Mouse (Mus musculus): ENCODE results near the gene Svs6.
"Not testable (repeated sequence)": the region's sequence is repeated elsewhere in the genome, so short reads cannot be mapped to it uniquely, and the experiment has no call there.

The Svs6 gene

DNA sequence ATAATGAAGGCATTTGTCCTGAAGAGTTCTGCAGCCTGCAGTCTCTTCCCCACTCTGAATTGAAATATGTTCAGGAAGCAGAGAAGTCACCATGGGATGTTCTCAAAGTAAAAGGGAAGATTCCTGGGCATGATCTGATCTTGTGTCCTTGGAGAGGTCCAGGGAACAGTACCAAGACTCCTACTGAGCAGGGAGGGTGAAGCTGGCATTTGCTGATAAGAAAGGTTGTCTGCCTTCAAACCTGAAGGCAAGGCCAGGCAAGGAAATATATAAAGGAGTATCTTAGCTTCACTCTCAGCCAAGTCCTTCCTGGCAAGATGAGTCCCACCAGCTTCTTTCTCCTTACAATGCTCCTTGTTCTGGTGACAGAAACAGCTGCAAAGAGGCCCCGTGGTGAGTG, at the start of gene Svs6:
Gene Svs6 (plus strand): TSS at position 301 of the 400 bp plus-strand sequence.
- CTCF ChIA-PET: not testable (repeated sequence)

DNA sequence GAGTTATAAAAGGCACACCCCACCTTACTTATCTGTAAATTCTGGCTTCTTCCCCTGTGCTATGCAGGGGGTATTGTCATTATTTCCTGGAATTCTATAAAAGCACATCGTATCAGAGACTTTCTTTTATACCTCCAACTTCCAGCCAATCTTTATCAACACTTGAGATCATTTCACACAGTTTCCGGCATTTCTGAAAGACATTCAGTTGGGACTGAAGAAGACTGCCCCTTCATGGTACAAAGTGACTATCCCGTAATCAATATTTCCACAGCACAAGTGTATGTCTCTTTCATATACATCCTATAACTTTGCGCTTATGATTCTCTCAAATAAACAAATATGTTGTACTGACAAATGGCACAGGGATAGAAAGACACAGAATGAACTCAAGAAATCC, 38.2 kb upstream of the Svs6 start, which contains the start of gene Svs4:
Gene Svs4 (minus strand): TSS at position 101 of the 400 bp plus-strand sequence.
- CTCF ChIA-PET: no interaction called here

DNA sequence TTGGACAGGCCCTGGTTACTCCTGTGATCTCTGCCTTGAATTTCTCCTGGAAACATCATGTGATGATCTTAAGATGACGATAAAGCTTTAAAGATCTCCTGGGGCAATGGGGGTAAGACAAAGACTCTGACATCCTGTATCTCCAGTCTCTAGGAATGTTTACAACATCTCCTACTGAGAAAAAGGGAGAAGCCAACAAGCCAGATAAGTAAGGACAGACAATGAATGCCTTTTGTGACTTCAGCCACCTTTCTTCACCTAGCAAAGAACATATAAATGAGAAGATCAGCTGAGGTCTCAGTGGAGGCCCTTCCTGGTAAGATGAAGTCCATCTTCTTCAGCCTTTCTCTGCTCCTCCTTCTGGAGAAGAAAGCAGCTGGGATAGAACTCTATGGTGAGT, 27.6 kb upstream of the Svs6 start, which contains the start of gene Svs3a:
Gene Svs3a (plus strand): TSS at position 301 of the 400 bp plus-strand sequence.
- CTCF ChIA-PET: not testable (repeated sequence)

DNA sequence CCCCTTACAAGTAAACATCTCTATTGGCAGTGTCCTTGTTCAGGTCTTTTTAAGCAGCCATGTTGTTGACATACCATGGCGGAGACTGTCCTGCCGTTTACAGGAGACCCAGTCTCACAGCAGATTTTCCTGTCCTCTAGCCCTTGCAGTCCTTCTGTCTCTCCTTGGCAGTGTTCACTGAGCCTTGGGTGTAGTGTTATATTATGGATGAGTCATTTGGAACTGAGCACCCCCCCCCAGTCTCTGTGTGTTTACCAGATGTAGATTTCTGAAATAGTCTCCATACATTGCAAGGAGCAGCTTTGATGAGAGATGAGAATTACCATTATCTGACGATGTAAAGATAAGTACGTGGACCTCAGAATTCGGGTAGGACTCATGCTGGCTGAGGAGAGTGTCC, 4.0 kb upstream of the Svs6 start:
- CTCF ChIA-PET: no interaction called here

DNA sequence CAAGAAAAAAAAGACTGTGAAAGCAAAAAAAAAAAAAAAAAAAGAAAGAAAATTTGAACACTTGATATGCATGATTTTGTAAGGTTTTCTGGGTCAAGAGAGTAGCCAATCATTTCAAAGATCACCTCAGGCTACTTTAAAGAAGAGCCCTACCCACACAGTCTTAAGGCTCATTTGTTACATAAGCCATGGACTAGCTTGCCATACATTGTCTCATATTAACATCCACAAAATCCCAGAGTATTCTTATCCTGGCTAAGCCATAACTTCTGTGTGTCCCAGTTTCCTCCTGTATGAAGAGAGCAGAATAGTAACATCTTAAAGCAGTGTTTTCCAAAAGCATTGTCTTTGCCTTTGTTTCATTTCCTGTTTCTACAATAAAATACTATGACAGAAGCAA, 1.1 kb upstream of the Svs6 start:
- CTCF ChIA-PET: not testable (repeated sequence)

DNA sequence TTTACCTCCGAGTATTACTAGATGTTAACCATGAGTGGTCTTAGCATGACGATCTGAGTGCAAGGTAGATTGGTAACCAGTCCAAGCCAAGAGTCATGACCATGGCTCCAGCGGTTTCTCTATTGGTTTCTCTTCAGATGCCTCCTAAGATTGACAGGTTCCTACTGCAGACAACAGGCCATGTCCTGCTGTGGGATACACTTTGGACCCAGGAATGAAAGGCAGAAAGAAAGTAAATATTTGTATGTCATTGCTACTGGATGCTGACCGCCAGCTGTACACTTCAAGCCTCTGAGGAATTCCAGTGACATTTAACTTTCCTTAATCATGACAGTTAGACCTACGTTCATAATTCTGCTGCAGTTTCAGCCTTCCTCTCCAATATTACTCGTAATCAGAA, 4.4 kb downstream of the Svs6 start:
- CTCF ChIA-PET: no interaction called here

DNA sequence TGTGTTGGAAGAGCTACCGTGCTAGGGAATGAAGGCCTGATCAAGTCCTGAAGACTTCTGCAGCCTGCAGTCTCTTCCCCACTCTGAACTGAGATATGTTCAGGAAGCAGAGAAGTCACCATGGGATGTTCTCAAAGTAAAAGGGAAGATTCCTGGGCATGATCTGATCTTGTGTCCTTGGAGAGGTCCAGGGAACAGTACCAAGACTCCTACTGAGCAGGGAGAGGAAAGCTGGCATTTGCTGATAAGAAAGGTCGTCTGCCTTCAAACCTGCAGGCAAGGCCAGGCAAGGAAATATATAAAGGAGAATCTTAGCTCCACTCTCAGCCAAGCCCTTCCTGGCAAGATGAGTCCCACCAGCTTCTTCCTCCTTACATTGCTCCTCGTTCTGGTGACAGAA, 15.9 kb downstream of the Svs6 start, which contains the start of gene Svs5:
Gene Svs5 (plus strand): TSS at position 301 of the 400 bp plus-strand sequence.
- CTCF ChIA-PET: not testable (repeated sequence)

DNA sequence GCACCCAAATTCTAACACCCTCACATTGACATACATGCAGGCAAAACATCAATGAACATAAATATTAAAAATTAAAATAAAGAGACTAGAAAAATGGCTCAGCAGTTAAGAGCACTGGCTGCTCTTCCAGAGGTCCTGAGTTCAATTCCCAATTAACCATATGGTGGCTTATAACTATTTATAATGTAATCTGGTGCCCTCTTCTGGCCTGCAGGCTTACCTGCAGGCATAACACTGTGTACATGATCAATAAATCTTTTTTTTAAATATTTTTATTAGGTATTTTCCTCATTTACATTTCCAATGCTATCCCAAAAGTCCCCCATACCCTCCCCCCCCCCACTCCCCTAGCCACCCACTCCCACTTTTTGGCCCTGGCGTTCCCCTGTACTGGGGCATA, 27.2 kb downstream of the Svs6 start:
- CTCF ChIA-PET: interaction anchor here (0.6 kb wide), 2 partner anchors 30 to 142 kb away, joined by 6 to 9 read pairs; partner anchors contain the start of gene Dbndd2

DNA sequence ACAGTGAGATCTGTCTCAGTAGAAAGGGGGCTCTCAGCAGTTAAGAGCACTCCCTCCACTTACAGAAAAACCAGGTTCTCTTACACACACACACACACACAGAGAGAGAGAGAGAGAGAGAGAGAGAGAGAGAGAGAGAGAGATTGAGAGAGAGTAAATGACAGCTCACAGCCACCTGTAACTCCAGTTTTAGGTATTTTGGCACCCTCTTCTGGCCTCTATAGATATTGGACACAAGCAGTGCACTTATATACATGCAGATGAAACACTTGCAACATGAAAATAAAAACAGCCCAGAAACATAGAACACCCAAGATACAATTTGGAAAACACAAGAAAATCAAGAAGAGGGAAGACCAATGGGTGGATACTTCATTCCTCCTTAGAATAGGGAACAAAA, 31.1 kb downstream of the Svs6 start:
- CTCF ChIA-PET: not testable (repeated sequence)

DNA sequence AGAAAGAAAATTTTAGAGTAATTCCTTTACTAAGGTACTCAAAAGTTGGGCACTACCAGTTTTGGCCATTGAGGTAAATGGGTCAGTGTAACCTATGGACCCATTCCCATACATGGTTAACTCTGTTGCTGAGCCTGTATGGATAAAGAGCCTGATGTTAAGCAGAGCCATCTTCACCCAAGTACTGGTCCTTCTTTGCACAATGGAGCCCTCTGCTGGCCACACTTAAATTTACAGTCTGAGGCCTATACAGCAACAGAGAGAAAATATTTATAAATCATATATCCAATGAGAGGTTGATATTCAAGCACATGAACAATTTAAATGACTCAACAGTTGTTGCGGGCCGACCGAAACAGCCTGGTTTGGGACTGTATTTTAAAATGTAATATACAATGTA, 32.4 kb downstream of the Svs6 start:
- CTCF ChIA-PET: no interaction called here

DNA sequence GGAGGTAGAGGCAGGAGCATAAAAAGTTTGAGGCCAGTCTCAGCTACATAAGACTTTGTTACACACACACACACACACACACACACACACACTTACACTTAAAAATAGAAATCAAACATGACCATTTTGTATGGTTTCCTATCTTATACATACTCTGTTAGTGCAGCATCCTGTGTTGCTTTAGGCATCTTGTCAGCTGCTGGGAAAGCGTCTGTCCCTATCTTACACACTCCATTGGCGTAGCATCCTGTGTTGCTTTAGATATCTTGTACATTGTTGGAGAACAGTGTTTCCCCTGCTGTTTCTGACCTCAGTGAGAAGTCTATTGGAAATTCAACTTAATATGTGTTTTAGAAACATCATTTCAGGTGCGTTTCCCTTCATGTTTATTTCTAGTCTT, 36.1 kb downstream of the Svs6 start:
- CTCF ChIA-PET: no interaction called here

DNA sequence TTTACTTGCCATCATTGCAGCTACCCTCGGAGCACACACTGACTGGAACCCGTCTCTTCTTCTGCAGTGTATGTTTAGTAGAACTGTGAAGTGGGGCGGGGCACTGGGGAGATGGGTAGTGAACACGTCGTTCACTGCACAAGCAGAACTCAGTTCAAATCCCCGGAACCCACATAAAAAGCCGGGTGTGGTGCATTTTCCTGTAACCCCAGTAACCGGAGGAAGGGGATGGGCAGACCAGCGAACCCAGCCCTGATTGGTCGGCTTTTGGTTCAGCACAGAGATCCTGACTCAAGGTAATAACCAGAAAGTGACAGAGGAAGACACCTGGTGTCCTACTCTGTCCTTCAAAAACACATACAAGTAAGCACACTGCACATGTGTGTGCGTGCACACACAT, 36.8 kb downstream of the Svs6 start:
- CTCF ChIA-PET: no interaction called here

DNA sequence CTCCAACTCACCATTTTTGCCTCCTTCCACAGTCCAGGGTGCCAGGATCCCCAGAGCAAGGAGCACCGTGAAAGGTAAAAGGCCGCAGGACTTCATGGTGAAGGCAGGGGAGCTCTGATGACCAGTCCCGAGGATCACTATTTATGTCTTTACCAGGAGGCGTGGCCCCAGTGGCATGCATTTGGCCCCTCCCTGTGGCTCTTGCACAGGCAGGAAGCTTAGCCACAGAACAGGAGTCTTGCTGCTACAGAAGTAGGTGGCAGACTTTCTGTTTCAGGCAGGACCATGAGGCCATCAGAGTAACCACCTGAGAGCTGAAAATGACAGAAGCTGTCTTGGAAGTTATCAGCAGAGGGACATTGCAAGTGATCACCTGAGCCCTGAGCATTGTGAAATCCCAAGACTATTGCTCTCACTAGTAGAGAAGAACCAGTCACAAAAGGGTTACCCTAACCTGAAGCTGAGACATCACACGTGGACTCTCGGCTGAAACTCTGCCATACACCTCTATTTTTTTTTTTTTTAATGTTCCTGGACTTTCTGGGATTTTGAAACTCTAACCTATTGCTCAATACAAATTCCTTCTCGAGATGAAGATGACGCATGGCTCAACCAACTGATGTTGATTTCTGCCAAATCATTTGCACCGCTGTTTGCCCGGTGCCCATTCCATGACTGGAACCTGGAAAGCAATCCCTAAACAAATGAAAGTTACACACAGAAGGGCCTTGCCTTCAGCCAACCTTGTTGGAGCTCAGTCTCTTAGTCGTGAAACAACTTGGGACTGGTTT, 39.8 kb downstream of the Svs6 start:
- CTCF ChIA-PET: interaction anchor here (0.8 kb wide), 1 partner anchor 34 kb away, joined by 4 read pairs; no protein-coding TSS in a partner anchor

DNA sequence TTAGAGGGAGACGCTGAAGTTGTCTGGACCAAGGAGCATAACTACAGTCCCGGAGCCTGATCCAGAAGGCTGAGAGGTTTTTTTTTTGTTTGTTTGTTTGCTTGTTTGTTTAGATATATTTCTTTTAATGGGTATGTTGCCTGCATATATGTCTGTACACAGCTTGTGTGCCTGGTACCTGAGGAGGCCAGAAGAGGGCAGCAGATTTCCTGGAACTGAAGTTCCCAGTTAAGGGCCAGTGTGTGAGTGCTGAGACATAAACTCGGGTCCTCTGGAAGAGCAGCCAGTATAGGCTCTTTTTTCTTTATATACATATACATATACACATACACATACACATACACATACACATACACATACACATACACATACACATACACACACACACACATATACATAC, 41.8 kb downstream of the Svs6 start:
- CTCF ChIA-PET: interaction anchor here (1.4 kb wide), 1 partner anchor 9 kb away, joined by 4 read pairs; no protein-coding TSS in a partner anchor

DNA sequence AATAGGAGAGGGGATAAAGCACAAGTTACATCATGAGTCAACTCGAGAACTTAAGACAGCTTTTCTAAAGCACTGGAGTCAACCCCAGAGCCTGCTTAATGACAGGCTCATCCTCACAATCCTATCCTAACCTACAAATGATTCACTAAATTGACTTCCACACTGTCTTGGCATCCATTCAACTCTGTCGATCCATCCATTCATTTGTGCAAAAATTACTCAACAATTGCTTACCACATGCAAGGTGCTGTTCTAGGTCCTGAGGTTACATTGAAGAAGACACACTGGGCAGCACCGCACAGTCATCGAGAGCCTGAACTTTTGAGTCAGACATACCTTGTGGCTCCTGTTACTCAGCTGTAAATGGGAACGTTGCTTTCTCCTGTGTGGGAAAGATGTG, 42.5 kb downstream of the Svs6 start:
- CTCF ChIA-PET: interaction anchor here (0.7 to 1.4 kb wide), 3 partner anchors 9 to 502 kb away, joined by 3 to 4 read pairs (median 3); no protein-coding TSS in a partner anchor

DNA sequence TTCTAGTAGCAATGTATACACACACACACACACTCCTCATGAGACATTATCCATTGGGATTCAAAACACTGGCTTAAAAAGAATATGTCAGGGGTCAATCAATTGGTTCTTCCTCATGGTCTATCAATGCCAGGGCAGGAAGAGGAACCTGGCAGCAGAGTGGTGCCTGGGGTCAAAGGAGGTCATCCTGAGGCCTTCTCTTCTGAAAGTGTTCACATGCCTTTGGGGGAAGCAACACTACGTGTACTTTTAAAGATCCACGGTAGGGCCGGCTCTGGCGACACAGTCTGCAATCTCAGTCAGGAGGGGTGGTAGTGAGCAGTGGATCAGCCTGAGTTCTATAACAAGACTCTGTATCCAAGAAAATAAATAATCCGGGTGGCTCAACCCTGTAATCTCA, 43.1 kb downstream of the Svs6 start:
- CTCF ChIA-PET: interaction anchor here (1.4 kb wide), 1 partner anchor 8 kb away, joined by 4 read pairs; no protein-coding TSS in a partner anchor

DNA sequence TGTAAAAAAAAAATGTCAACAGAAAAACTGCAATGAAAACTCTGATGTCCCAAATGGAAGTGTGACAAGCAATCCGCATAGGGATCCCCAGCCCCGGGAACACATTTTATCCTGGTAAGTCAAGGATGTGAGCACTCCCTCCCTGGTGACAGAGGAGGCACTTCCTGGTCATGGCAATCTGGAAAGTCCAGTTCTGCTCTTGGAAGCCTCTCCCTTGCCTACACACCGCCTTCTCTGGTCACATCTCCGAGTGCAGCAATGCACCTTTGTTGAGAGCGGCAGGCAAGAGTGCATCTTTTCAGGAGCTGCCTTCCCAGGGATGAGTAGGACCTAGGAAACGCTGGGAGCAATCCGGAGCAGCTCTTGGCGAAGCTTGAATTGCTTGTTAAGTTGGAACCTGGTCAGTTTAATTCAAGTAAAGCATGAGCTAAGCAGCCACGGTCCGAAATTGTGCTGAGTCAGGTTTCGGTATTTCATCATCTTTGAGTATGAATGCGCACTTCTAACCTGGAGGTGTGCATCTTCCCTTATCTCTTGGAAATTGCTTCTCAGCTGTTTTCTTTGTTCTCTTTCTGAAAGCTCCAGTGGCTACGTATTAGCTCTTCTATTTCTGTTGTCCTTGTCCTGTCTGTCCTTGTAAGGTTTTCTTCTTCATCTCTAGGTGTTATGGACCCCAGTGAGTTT, 44.6 kb downstream of the Svs6 start:
- CTCF ChIA-PET: no interaction called here

DNA sequence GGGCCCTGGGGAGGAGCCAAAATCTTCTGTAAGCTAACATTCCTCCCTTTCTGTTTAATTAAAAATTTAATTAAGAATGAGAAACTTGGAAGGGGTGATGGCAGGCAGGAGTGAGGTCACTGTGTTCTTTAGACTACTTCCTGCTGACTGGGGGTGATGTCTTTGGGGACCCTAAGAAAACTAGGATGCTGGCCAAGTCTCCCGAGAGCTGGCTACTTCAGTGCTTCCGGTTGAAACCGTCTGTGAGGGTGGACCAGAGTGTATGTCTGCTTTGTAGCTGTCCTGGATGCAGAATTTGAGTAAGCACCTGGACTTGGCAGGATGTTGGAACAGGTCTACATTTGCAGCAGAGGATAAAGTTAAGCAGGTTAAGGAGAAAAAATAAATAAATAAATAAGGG, 50.4 kb downstream of the Svs6 start:
- CTCF ChIA-PET: interaction anchor here (0.7 to 1.9 kb wide), 4 partner anchors 8 to 515 kb away, joined by 4 to 5 read pairs (median 5); no protein-coding TSS in a partner anchor

All from spleen, embryonic (tissue).